Mouse (Mus musculus) hindlimb bud, embryonic 11.5 days (tissue): ENCODE measurements around the gene Sept5.

Experiments
- DNase-seq: peaks from one replicate; pipeline ENCODE4 v3.0.0-alpha.2; 2012; ENCODE audit warnings: low read depth, low spot score; ENCODE audit errors: extremely low spot score

Sept5 gene

GRCm38 (mm10) chr16:18632816-18633215, 3.1 kb upstream of the Sept5 start:
- no peak for DNase-seq

GRCm38 (mm10) chr16:18632059-18632458, 2.3 kb upstream of the Sept5 start:
- no peak for DNase-seq

DNA sequence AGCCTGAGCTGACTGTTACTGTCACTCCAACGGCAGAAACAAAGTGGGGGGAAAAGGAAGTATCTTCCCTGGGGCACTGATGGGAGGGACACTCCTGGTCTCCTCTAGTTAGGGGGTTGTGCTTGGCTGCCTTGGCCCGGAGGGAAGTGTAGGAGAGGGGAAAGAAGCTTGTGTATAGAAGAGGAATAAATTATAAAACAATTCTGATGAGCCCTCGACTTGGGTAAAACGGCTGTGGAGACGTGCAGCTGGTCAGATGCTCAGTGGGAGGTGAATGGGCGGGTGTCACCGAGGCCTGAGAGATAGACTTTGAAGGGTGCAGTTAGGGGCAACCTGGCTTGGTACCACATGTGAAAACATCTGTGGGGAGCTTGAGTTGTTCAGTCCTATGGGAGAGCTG, 1.4 kb upstream of the Sept5 start:
- no peak for DNase-seq

- DNase-seq = no peak
These were observed 537 bp upstream of the Sept5 start for GRCm38 (mm10) chr16:18630291-18630690.

GRCm38 (mm10) chr16:18628948-18629340, 810 bp downstream of the Sept5 start:
- no peak for DNase-seq

GRCm38 (mm10) chr16:18628206-18628947, 1.4 kb downstream of the Sept5 start:
- DNase-seq = no peak

GRCm38 (mm10) chr16:18627163-18627562, 2.6 kb downstream of the Sept5 start:
- no peak for DNase-seq

GRCm38 (mm10) chr16:18626376-18626878, 3.3 kb downstream of the Sept5 start, which contains the start of gene Gm49601:
Gene Gm49601 (minus strand): TSS chr16:18626427.
- DNase-seq = peak; percentile 46

DNA sequence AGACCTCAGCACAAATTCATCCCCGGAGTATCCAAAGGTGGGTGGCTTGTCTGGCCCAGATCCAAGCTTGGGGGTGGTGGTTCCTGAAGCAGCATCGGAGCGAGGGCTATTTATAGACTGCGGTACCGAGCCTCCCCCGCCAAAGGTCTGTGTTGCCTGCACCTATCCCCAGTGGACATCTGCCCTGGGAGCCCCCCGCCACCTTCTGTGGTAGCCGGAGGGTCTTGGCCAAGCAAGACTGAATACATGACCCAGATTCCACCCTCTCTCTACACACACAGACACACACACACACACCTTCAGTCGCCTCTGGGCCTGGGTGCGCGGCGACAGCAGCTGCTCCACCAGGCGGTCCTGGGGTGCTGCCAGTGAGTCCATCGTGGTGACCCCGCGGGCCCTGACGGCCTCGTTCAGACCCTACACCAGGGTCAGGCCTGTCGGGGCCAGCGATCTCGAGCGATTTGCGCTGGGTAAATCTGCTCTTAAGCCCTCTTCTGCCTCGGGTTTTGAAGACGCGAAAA, 3.9 kb downstream of the Sept5 start:
- DNase-seq = no peak

GRCm38 (mm10) chr16:18625097-18625496, 4.7 kb downstream of the Sept5 start:
- DNase-seq = no peak

- DNase-seq = no peak
These were observed 5.1 kb downstream of the Sept5 start for GRCm38 (mm10) chr16:18624641-18625040.

DNA sequence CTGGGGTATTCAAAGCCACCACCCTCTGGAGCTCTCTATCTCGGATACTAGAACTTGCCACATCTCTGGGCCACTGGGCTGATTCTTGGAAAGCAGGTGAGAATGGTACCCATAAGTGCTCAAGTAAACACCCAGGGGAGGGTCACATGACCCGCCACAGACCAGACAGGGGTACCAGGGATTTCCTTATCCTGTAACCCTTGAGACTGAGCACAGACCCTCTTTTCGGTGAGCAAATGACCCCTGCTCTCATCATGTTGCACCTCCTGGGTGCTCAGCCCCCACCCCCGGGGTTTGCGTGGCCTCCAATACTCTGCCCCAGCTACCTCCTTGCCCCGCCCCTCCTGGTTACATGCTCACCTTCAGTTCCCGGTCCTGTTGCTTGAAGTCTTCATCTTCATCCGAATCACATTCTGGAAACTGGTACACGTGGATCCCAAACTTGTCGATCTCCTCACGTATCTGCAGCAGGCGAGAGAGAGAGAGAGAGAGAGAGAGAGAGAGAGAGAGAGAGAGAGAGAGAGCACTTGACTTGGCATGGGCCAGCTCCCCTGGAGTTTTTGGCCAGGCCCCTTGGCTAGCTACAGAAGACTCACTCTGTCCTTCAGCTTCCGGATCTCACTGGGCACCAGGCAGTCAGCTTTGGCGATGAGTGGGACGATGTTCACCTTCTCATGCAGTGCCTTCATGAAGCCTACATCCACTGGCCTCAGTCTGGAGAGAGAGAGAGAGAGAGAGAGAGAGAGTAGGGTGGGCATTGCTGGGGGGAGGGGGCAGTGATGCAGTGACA, 5.8 kb downstream of the Sept5 start:
- DNase-seq = no peak

GRCm38 (mm10) chr16:18622916-18623750, 6.6 kb downstream of the Sept5 start:
- DNase-seq = no peak

- no peak for DNase-seq
These were observed 7.7 kb downstream of the Sept5 start, which contains the start of gene Gp1bb for GRCm38 (mm10) chr16:18622019-18622418. Gene Gp1bb (minus strand): TSS chr16:18622403.

DNA sequence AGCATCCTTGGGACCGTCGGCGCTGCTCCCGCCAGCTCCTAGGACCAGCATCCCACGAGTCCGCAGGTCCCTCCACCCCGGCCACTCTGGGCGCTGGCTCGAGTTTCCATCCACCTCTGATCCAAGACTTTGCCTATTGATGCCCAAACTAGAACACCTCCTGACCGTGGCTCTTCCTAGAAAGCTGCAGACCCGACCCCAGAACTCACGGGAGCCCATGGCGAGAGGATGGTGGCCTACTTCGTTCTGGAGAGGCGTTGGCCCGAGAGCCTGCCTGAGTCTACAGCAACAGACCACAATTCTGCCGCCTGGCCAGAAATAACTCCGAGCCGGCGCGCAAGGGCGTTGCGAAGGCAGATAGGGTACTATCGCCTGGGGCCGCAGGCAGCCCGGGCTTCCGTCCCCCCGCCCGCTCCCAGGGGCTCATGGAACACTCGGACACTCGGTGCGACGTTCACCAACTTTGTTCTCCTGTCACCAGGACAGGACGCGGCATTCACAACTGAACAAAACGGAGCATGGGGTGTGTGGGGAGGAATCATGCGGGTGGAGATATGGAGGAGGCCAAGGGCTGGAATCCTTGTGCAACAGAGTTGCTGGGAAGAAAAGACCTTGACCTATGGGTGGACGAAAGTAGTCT, 8.3 kb downstream of the Sept5 start:
- no peak for DNase-seq

DNA sequence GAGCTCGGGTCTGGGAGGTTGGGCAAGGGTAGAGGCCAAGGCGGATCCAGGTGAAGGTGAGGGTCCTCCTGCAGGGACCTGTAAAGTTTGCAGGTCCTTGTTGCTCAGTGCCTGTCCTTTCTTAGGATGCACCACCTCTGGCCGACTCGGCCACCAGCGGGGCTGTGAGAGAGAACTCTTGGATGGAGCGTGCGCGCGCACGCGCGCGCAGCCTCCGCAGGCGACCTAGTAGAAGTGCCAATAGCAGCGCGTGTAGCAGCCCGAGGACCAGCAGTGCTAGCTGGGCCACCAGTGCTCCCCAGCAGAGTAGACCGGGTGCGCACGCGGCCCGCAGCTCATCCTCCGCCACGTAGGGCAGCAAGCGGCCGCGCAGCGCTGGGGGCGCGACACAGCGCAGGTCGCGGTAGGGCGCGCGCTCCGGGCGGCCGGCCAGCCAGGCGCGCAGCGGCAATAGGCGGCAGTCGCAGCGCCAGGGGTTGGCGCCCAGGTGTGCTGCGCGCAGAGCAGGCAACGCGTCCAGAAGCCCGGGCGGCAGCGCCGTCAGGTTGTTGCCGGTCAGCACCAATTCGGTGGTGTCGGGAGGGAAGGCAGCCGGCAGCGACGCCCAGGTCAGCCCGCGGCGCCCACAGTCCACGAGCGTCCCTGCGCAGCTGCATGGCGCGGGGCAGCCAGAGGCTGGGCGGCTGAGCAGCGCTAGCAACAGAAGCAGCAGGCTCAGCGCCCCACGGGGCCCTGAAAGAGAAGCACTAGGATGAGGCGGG, 9.0 kb downstream of the Sept5 start:
- no peak for DNase-seq

DNA sequence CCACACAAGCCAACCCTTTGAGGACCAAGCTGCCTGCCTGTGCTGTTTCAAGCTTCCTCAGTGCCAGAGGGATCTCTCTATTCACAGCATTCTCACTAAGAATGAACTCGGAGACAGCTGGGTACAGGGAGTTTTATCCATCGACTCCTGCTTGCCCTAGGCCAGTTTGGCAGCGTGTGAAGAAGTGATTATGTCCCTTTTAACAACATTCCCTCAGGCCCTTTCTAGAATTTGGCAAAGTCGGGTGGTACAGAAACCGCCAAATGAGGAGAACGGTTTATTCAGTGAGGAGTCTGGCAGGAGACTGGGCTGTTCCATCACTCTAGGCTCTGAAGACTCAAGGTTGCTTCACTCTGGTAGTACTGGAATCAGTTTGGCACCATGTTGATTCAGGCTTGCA, 9.6 kb downstream of the Sept5 start:
- no peak for DNase-seq

- no peak for DNase-seq
These were observed 10.6 kb downstream of the Sept5 start for GRCm38 (mm10) chr16:18619110-18619509.

DNA sequence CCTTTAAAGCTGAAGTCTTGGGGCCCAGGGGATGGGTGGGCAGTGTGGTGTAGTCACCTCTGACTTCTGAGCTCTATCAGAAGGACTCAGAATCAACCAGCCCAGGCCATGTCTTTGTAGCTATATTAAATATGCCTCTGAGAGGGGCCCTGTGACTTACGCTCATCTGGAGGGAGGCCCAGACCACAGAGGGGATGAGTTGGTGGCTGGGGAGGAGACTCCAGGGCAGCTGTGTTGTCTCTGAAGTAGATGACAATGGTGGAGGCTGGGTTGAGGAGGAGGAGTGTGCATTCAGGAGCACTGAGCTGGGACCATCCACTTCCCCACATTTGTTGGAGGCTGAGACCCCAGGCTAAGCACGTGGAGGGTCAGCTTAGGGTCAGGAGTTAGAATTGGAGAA, 11.5 kb downstream of the Sept5 start:
- DNase-seq = no peak
